Mouse (Mus musculus) neutrophil, adult 83 days (primary cell): ENCODE results near the gene AI661453. TPM values are rescaled to one million over a fixed set of nuclear protein-coding genes. Genes with fewer than 3 reads are reported as not detected.

Experiments used
- total RNA-seq, 2 experiments: library from RNA; stranded (reverse); gene quantifications; one replicate each; pipeline ENCODE4 v1.2.4; 2023

The AI661453 gene
- total RNA-seq, result under 1 TPM; 0.18 to 0.84 TPM

DNA sequence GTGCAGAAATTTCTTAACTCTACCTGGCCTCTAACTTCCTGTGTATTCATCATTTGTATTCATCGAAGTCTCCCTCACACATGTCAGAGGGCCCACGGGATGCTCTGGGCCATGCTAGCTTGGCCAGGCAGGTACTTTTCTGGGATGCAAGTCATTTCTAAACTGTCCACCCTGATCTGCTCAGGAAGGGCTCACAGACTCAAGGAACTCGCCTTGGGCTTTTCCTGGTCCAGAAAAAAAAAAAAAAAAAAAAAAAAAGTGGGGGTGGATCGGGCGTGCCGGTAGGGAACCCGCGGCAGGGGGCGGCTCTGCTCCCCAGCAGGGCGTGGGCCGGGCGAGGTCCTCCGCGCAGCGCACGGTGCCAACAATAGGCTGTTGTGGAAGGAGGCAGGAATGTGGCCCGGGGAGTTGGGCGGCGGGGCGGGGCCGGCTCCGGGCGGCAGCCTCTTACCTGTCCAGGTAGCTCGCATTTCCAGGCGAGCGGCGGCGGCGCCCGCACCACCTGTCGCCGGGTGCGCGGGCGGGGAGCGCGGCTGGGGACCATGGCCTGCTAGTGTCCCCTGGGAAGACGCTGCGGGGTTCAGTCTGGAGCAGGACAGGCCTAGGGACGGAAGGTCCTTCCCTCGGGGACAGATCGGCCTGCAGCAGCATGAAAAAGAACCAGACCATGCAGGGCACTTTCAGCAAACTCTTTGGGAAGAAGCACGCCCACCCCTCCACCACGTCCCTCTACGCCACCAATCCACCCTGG, at the start of gene AI661453:
Gene AI661453, plus strand, starts transcription at position 460 of the 751 bp plus-strand sequence.

GRCm38 (mm10) chr17:47400451-47400850, 36.0 kb upstream of the AI661453 start, which contains the start of gene Guca1a:
Guca1a (minus strand) TSS chr17:47400584.

DNA sequence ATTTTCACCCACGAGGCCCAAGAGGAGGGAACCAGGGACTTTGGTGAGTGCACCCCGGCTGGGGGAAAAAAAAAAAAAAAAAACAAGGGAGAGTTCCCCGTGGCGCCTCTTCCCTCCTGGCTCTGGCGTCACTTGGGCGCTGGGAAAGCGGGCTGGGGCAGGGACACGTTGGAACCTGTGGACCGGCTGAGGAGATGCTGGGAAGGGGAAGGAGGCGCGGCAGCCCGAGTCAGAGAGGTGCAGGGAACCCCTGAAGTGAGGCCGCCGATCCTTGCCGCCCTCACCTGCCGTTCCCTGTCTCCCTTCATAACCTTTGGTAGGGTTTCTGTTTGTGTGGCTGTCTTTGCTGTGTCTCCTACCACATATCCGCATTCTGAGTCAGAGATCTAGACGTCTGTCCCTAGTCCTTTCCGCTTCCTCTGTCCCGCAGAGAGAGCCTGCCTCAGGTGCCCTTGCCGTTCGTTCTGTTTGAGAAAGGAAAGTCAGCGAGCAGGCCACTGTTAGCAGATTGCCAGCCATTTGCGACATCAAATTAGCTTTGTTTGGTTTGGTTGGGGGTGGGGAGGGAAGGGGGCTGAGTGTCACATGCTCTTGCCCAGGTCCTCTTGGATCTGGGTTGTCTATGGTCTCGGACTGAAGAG, 612 bp downstream of the AI661453 start, which contains the start of gene 1700001C19Rik:
Gene 1700001C19Rik, minus strand, starts transcription at position 470 of the 641 bp plus-strand sequence.

DNA sequence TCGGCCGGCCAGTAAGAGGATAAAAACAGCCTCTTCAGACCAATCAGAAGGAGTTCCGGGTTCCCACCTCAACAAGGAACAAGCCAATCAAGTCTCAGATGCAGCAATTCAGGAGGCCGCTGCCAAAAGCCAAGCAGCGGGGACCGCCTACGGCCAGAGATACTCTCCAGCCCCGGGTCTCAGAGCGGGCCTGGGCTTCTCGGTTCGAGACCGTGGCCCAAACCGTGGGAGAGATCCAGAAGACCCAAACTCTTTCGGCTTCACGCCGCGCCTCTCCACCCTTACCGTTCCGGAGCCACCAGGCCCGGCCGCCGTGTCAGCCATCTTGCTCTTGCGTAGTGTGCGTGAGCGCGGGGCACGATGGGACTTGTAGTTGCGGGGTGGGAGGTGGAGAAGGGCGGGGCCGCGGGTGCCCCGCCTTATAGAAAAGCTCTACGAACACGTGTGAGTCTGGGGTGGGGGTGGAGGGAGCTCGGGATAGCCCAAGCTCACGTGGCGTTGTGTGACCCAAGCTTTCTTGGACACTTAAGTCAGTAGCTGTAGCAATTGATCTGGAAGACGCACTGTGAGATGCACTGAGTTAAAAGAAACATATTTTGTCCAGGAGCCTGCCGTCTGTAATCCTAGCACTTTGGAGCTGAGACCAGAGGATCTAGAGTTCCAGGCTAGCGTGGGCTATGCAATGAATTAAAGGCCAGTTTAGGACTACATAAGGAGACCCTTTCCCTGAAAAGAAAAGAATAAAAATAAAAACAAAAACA, 65.7 kb downstream of the AI661453 start, which contains the start of gene Taf8:
Gene Taf8, minus strand, starts transcription at position 347 of the 761 bp plus-strand sequence.

DNA sequence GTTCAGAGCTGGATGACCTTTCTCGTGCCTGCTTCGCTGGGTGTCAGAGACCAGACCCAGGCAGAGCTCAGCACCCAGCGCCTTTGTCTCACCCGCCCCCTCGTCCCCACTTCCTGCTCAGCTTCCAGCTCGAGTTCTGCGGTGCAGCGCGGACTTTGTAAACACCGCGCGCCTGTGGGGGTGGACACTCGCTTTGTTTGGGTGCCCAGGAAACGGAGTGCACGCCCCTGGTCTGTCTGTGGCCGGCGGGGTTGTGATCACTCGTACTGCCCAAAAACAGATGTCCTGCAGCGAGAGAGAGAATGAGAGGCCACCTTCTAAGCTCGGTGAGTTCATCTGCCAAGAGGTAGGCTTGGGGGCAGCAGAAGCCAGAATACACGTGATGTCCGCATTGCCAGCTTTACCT, 68.5 kb downstream of the AI661453 start, which contains the start of gene Ccnd3:
Gene Ccnd3, plus strand, starts transcription at position 111 of the 406 bp plus-strand sequence.

Other genes with a start within 250 kb of the AI661453 start
- gene Mrps10, start 67.7 kb upstream of the AI661453 start, total RNA-seq, result 10 to 100 TPM in 1 of 2 experiments, 1 to 10 TPM in 1; 9.5 to 11.4 TPM
- gene Guca1b, start 51.2 kb upstream of the AI661453 start, total RNA-seq, result under 1 TPM; 0.24 to 0.39 TPM
- gene Guca1a, start 36.0 kb upstream of the AI661453 start, total RNA-seq, result 1 to 10 TPM; 3.4 to 4.1 TPM
- gene 1700001C19Rik, start 761 bp downstream of the AI661453 start, total RNA-seq, result not detected
- gene Taf8, start 65.7 kb downstream of the AI661453 start, total RNA-seq, result 10 to 100 TPM; 30.3 to 33.3 TPM
- 100 to 1,000 TPM; 497 to 529 TPM for gene Ccnd3, start 68.4 kb downstream of the AI661453 start, total RNA-seq
- gene Bysl, start 174.9 kb downstream of the AI661453 start, total RNA-seq, result 1 to 10 TPM; 9.1 to 9.2 TPM
- 10 to 100 TPM; 47.2 to 62.3 TPM for gene Med20, start 175.0 kb downstream of the AI661453 start, total RNA-seq
- 1 to 10 TPM; 3.9 to 6.0 TPM for gene Gm20517, start 175.0 kb downstream of the AI661453 start, total RNA-seq
- 1 to 10 TPM; 7.2 to 7.6 TPM for gene Usp49, start 194.1 kb downstream of the AI661453 start, total RNA-seq